Mouse (Mus musculus) CH12.LX (cell line): ENCODE measurements around the gene D10Wsu102e.

Experiments used
- JUN ChIP-seq: IDR thresholded peaks from 2 replicates; pipeline ENCODE4 v1.6.1; 2011; ENCODE audit warnings: low read depth, mild to moderate bottlenecking, low read length, improper control_type of control experiment, moderate library complexity; ENCODE audit not compliant: insufficient read depth
- NELFE ChIP-seq: IDR thresholded peaks from 2 replicates; pipeline ENCODE4 v1.6.1; 2011; ENCODE audit warnings: low read depth, low read length, improper control_type of control experiment
- POLR2A ChIP-seq: IDR thresholded peaks from 2 replicates; pipeline ENCODE4 v1.6.1; 2011; ENCODE audit warnings: low read depth, mild to moderate bottlenecking, improper control_type of control experiment, low read length

DNA sequence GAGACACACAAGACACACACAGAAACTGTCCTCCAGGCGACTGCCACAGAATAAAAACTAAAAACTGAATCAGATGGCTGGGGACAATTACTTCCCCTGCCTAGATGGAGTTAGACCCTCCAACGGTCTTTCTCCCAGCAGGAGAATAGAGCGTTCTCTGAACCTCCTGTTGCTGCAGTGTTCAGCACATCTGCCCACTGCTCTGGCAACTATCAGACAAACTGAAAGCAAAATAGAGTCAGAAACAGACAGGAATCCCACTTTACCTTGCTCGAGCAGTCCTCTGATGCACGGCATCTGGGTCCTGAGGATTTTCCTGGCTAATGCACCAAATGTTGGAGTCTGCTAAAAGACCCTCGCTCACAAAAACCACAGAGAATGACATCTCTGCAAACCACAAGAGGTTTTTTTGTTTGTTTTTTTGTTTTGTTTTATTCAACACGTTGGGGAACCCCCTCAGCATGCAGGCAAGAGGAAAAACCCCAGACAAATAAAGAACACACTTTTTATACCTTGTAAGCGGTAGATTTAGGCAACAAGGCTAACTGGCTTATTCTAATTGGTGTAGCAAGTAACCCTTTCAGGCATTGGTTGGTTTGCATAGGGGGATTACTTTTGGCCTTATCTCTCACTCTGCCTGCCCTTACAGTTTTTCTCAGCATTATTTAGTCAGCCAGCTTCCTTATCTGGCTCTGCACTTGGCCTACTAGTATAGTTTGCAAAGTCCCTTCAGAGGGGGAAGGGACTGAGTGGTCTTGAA is 24.6 kb downstream of the D10Wsu102e start:
- no peak for TF ChIP-seq JUN
- TF ChIP-seq NELFE = 0 out of 2 replicates have a peak, but pooled peaks have one; percentile 2
- no peak for TF ChIP-seq POLR2A
